Mouse (Mus musculus) C2C12 (cell line): ENCODE measurements around the gene Arhgap24.

Experiments used
- CTCF ChIP-seq: IDR thresholded peaks from one replicate; pipeline ENCODE4 v1.5.1; 2011; ENCODE audit not compliant: control insufficient read depth, insufficient read depth, insufficient read length
- MAX ChIP-seq: IDR thresholded peaks from one replicate; pipeline ENCODE4 v1.6.1; 2011; ENCODE audit warnings: mild to moderate bottlenecking, control low read depth
- MYOG ChIP-seq: IDR thresholded peaks from one replicate; pipeline ENCODE4 v1.6.1; 2011; ENCODE audit not compliant: control insufficient read depth, insufficient read length; ENCODE audit errors: extremely low read depth

DNA sequence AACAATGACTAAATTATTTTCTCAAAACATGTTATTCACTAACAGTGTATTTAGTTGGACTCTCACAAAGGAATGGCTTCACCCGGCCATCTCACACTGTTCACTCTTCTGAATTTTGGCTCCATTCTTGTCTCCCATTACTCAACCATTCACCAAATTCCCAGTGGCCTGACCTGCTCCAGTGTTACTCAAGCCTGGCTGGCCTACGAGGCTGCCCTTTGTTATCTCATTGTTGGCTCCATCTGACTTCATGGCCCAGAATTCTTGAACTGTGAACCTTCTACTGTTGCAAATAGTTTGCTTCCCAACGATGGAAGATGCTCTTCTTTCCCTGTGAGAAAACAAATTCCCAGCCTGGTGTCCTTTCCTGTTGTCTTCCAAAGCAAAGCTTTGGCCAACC is 18.2 kb upstream of the Arhgap24 start:
- TF ChIP-seq CTCF = no peak
- no peak for TF ChIP-seq MAX
- no peak for TF ChIP-seq MYOG
